Mouse (Mus musculus): ENCODE data around the gene Slfn5.

DNA sequence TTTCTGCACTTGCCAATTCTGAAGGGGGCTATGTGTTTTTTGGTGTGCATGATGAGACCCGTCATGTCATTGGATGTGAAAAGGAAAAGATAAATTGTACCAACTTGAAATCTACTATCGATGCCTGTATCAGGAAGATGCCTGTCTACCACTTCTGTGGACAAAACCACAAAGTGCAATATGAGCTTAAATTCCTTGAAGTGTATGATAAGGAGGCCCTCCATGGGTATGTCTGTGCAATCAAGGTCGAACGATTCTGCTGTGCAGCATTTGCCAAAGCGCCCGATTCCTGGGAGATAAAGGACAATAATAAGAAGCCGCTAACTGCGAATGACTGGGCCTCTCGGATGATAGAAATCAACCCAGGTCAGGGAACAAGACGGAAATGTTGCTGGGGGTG lies 5.8 kb downstream of the Slfn5 start:
- TF ChIP-seq CHD2 (IDR thresholded peaks at IDR 0.05; ENCODE audit: low read depth, low read length) (no peak), MAFK (IDR thresholded peaks at IDR 0.05; ENCODE audit: insufficient read depth, low read depth, low read length) (no peak), ZNF384 (IDR thresholded peaks at IDR 0.05; ENCODE audit: low read depth, low read length) (no peak), HCFC1 (IDR thresholded peaks at IDR 0.05; ENCODE audit: borderline replicate concordance, insufficient read depth, low read length) (no peak), ZC3H11A (IDR thresholded peaks at IDR 0.05; ENCODE audit: borderline replicate concordance, low read depth, low read length) (no peak)

All from ES-E14 (cell line).